Mouse (Mus musculus) adipocyte (in vitro differentiated cells): Measurements from ENCODE around the gene Rita1.

Experiments used
- DNase-seq: peaks from one replicate; pipeline ENCODE4 v3.0.0-alpha.2; 2016; ENCODE audit warnings: low spot score

Rita1 gene

GRCm38 (mm10) chr5:120600946-120601668 is 11.3 kb downstream of the Rita1 start:
- peak; percentile 64 for DNase-seq

GRCm38 (mm10) chr5:120599625-120600024 is 12.8 kb downstream of the Rita1 start:
- DNase-seq = no peak

GRCm38 (mm10) chr5:120594485-120594884 is 17.9 kb downstream of the Rita1 start:
- DNase-seq = no peak

GRCm38 (mm10) chr5:120592141-120592540 is 20.2 kb downstream of the Rita1 start:
- DNase-seq = no peak

GRCm38 (mm10) chr5:120590356-120591010 is 21.9 kb downstream of the Rita1 start:
- DNase-seq = no peak

- peak; percentile 100 for DNase-seq
Measured at GRCm38 (mm10) chr5:120588569-120589094, 23.8 kb downstream of the Rita1 start, which contains the start of the genes Tpcn1 and Iqcd. TSS of gene Tpcn1 (minus strand) at chr5:120588673. TSS of gene Iqcd (plus strand) at chr5:120589016.

GRCm38 (mm10) chr5:120587940-120588568 is 24.3 kb downstream of the Rita1 start:
- DNase-seq = no peak

GRCm38 (mm10) chr5:120587616-120587926 is 24.8 kb downstream of the Rita1 start:
- DNase-seq = no peak

GRCm38 (mm10) chr5:120586741-120587615 is 25.4 kb downstream of the Rita1 start:
- no peak for DNase-seq

- no peak for DNase-seq
Measured at GRCm38 (mm10) chr5:120584968-120585367, 27.4 kb downstream of the Rita1 start.

GRCm38 (mm10) chr5:120583511-120583910 is 28.9 kb downstream of the Rita1 start:
- DNase-seq = no peak

- no peak for DNase-seq
Measured at GRCm38 (mm10) chr5:120582002-120582401, 30.4 kb downstream of the Rita1 start.

- no peak for DNase-seq
Measured at GRCm38 (mm10) chr5:120579898-120580626, 32.3 kb downstream of the Rita1 start.

GRCm38 (mm10) chr5:120579211-120579897 is 33.0 kb downstream of the Rita1 start:
- peak; percentile 90 for DNase-seq

GRCm38 (mm10) chr5:120578504-120579081 is 33.8 kb downstream of the Rita1 start:
- DNase-seq = peak; percentile 57

- peak; percentile 54 for DNase-seq
Measured at GRCm38 (mm10) chr5:120577935-120578441, 34.4 kb downstream of the Rita1 start.

- DNase-seq = no peak
Measured at GRCm38 (mm10) chr5:120576781-120577301, 35.5 kb downstream of the Rita1 start.

GRCm38 (mm10) chr5:120574469-120575063 is 37.8 kb downstream of the Rita1 start:
- no peak for DNase-seq

- DNase-seq = peak; percentile 64
Measured at GRCm38 (mm10) chr5:120571056-120571740, 41.2 kb downstream of the Rita1 start.
